Mouse (Mus musculus): Measurements from ENCODE around the gene Il1rap. TPM values are rescaled to one million over a fixed set of nuclear protein-coding genes. Genes with fewer than 3 reads are reported as not detected.

Il1rap gene
- total RNA-seq, 1 experiment from 2014 or later: 19.8 TPM

- no peak for DNase-seq
Measured at GRCm38 (mm10) chr16:26728139-26728538, 146.6 kb downstream of the Il1rap start.

GRCm38 (mm10) chr16:26730941-26731340 is 149.4 kb downstream of the Il1rap start:
- DNase-seq: no peak

GRCm38 (mm10) chr16:26732566-26732965 is 151.1 kb downstream of the Il1rap start:
- DNase-seq: no peak

- no peak for DNase-seq
Measured at GRCm38 (mm10) chr16:26755381-26756155, 174.1 kb downstream of the Il1rap start.

GRCm38 (mm10) chr16:26775976-26776375 is 194.5 kb downstream of the Il1rap start:
- no peak for DNase-seq

DNA sequence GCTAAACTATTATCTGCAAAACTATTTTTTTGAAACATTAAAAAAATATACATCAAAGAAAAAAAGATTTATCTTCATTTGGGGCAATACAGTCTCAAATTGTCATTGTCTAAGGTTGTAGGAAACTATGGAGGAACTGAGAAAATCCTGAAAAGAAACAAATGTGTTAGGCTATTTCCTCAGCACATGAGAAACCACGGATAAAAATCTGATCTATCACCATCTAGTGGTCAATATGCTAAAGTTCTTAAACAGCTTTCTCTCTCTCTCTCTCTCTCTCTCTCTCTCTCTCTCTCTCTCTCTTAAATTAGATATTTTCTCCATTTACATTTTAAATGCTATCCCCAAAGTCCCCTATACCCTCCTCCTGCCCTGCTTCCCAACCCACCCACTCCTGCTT is 195.6 kb downstream of the Il1rap start:
- DNase-seq: no peak

Other genes starting within 250 kb of the Il1rap start
- 15.6 and 22.8 TPM in 2 replicates for gene Cldn1, start 209.9 kb upstream of the Il1rap start, total RNA-seq (2021)
- gene Cldn16, start 118.6 kb upstream of the Il1rap start, total RNA-seq (2021): not detected in 2 replicates
- gene Tmem207, start 54.9 kb upstream of the Il1rap start, total RNA-seq (2021): not detected in 2 replicates